In the genomic region with DNA sequence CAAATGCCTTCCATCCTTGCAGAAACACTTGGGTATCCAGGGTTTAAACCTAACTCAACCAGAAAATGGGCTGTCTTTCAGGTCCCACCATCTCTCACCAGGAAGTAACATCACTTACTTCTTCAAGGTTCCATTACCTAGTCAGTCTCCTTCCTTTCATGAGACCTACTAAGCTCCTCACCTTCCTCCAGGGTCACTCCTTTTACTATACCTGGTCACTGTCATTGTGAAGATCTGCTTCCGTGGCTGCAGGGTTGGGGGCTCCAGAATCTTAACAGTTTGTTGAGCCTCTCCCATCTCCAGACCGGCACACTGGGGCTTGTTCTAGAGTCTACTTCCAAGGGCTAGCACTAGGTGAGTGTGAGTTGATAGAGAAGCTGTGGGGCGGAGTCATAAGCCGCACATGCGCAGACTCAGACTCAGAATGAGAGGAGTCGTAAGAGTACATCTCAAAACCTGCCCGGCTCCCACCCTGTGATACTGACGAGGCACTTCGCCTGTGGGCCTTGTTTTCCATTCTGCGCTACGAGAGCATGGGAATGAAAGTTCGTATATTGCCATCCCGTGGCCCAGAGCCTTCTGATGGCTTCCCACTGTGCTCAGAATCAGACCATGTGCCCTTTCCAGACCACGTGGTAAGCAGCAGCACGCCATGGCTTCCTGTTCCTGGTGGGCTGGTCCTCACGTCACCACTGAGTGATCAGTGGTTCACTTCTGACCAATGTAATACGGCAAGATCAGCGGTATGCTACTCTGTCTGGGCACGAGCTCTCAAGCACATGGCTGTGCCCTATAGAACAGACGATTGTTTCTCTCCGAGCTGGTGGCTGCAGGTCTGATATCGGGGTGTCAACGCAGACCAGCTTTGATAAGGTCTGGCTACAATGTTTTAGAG, we compare ENCODE assay signal across 26 mouse cellular contexts. TPM values are rescaled to one million over a fixed set of nuclear protein-coding genes. Genes with fewer than 3 reads are reported as not detected.
A peak's percentile ranks its signal among the peaks of the same experiment; 100 is the strongest.
DNase-seq lines count a peak whose midpoint lies in the region; ATAC-seq and TF ChIP-seq lines count a peak whose summit lies in the region.
"Had no signal": no experiment of that assay in that cellular context is flagged by ENCODE, and none has a peak within 500 bp of the region (broad histone marks: within the 10 kb centered on the region; RNA-seq: fewer than 3 reads in every experiment).

No protein-coding gene starts in this region.

- DNase-seq in heart, embryonic 10.5 days (ENCODE audit: low spot score): no peak
- no peak for DNase-seq in heart, postnatal 14 days
- DNase-seq in testis, postnatal 14 days (ENCODE audit: low spot score): no peak
- peak; percentile 29 for DNase-seq in R1 (ENCODE audit: low read depth, low spot score)
- no peak for DNase-seq in adrenal gland, postnatal 36 days
- no peak for DNase-seq in hindbrain, postnatal 0 days (ENCODE audit: low spot score)
- DNase-seq: adrenal gland, adult 2 months; adrenal gland, postnatal 14 days; B cell, adult 2 months; cerebellum, adult 11-12 months; cerebellum, adult 8-10 months; cerebellum, postnatal 10 days; cerebellum, postnatal 36 days; embryo, embryonic 11 days; forebrain, postnatal 0 days; gastrocnemius, adult 2 months; gastrocnemius, postnatal 14 days; heart, postnatal 10 days; heart, postnatal 4 days; kidney, adult 11 months had no signal

- 0 out of 2 replicates have a peak overlapping the region, but pooled peaks have one; percentile 25 for H3K27ac ChIP-seq in heart, embryonic 10.5 days
- H3K27ac ChIP-seq in testis, adult 2 months (ENCODE audit: control insufficient read depth, insufficient read depth, low read depth, low read length): no peak overlapping the region
- H3K27ac ChIP-seq in hindbrain, postnatal 0 days: no peak overlapping the region
- H3K27ac ChIP-seq: gastrocnemius, adult 2 months; heart, embryonic 15.5 days; hindbrain, embryonic 14.5 days had no signal

- no peak for TF ChIP-seq CTCF in testis, adult 2 months (IDR thresholded peaks at IDR 0.05; ENCODE audit: control insufficient read depth, insufficient read depth, insufficient replicate concordance, low read depth, low read length)
- no peak for TF ChIP-seq CTCF in hindbrain, postnatal 0 days (IDR thresholded peaks at IDR 0.05; ENCODE audit: low read depth)

- 84% methylated on average over 23 of the region's 23 CpGs for WGBS in heart, embryonic 10.5 days
- WGBS in hindbrain, postnatal 0 days: 90% methylated on average over 23 of the region's 23 CpGs

- H3K4me3 ChIP-seq in heart, embryonic 10.5 days: no peak overlapping the region
- H3K4me3 ChIP-seq in testis, adult 2 months (ENCODE audit: control insufficient read depth, low read depth, low read length): peak overlapping the region; percentile 27
- H3K4me3 ChIP-seq in hindbrain, postnatal 0 days (ENCODE audit: low read length): no peak overlapping the region
- H3K4me3 ChIP-seq: gastrocnemius, adult 2 months; heart, embryonic 12.5 days; heart, embryonic 15.5 days had no signal

- H3K36me3 ChIP-seq in heart, embryonic 10.5 days: no peaks in the 10 kb centered on the region
- H3K36me3 ChIP-seq in testis, adult 2 months (ENCODE audit: control insufficient read depth, insufficient read depth, low read length): no peaks in the 10 kb centered on the region
- no peaks in the 10 kb centered on the region for H3K36me3 ChIP-seq in hindbrain, postnatal 0 days (ENCODE audit: insufficient read depth, low read length)
- H3K36me3 ChIP-seq: heart, embryonic 12.5 days; heart, embryonic 15.5 days had no signal

- H3K4me2 ChIP-seq in hindbrain, postnatal 0 days (ENCODE audit: low read depth, low read length): no peak overlapping the region
- H3K4me2 ChIP-seq: heart, embryonic 12.5 days; heart, embryonic 15.5 days; hindbrain, embryonic 14.5 days had no signal

- H3K9ac ChIP-seq in hindbrain, postnatal 0 days (replicated peaks; ENCODE audit: low read length): no peak overlapping the region
- H3K9ac ChIP-seq: forebrain, postnatal 0 days; heart, embryonic 12.5 days; heart, embryonic 15.5 days; hindbrain, embryonic 14.5 days had no signal

- intact Hi-C loops in heart, postnatal 14 days (cut with DNase I): no loop called here

- H3K9me3 ChIP-seq in heart, embryonic 10.5 days: no peaks in the 10 kb centered on the region
- H3K9me3 ChIP-seq in hindbrain, postnatal 0 days (ENCODE audit: low read length): no peaks in the 10 kb centered on the region
- H3K9me3 ChIP-seq: heart, embryonic 12.5 days; heart, embryonic 15.5 days had no signal

- no peak for TF ChIP-seq POLR2A in testis, adult 2 months (IDR thresholded peaks at IDR 0.05; ENCODE audit: control insufficient read depth, low read depth, low read length)

- peaks cover 24% of the 10 kb centered on the region for H3K4me1 ChIP-seq in heart, embryonic 10.5 days
- H3K4me1 ChIP-seq in testis, adult 2 months (ENCODE audit: control insufficient read depth, insufficient read depth, low read length): no peaks in the 10 kb centered on the region; the same call in 1 of the 2 replicates
- no peaks in the 10 kb centered on the region for H3K4me1 ChIP-seq in hindbrain, postnatal 0 days (ENCODE audit: insufficient read depth, low read length)

- no peak for ATAC-seq in hindbrain, postnatal 0 days
- ATAC-seq: forebrain, embryonic 14.5 days; forebrain, postnatal 0 days; Patski had no signal

- H3K27me3 ChIP-seq in heart, embryonic 10.5 days (ENCODE audit: insufficient read depth, poor library complexity, severe bottlenecking): no peaks in the 10 kb centered on the region
- H3K27me3 ChIP-seq in testis, adult 2 months (ENCODE audit: control insufficient read depth, insufficient read depth, low read length): no peaks in the 10 kb centered on the region
- no peaks in the 10 kb centered on the region for H3K27me3 ChIP-seq in hindbrain, postnatal 0 days (ENCODE audit: insufficient read depth, low read length)
- H3K27me3 ChIP-seq: heart, embryonic 12.5 days; heart, embryonic 15.5 days; Patski had no signal

RNA-seq across cellular contexts. Expression of gene Tdrd7, which starts 11.9 kb away (rescaled TPM):
- 15.0 and 15.1 TPM in 2 replicates for polyA plus RNA-seq in heart, embryonic 10.5 days (2016; fragmentation: Nextera tagmentation; extraction: Ambion mirVana)
- total RNA-seq in heart, postnatal 14 days (2021): 10 to 100 TPM; 11.1 to 14.0 TPM
- polyA plus RNA-seq in testis, adult 2 months (2012; rRNA removed): 94.9 and 98.5 TPM in 2 replicates
- total RNA-seq in adrenal gland, postnatal 36 days (2021): 10 to 100 TPM; 28.5 to 32.3 TPM
- 31.3 and 33.4 TPM in 2 replicates for total RNA-seq in hindbrain, postnatal 0 days (2014; rRNA removed)
- 23.6 and 26.1 TPM in 2 replicates for polyA plus RNA-seq in hindbrain, postnatal 0 days (2015; fragmentation: Nextera tagmentation; extraction: Ambion mirVana)
